Mouse (Mus musculus) gastrocnemius, adult 2 months (tissue): ENCODE data around the gene Olfr481. TPM values are rescaled to one million over a fixed set of nuclear protein-coding genes. Genes with fewer than 3 reads are reported as not detected.

ENCODE experiments used
- DNase-seq: peaks from one replicate; pipeline ENCODE4 v3.0.0; 2022
- H3K27ac ChIP-seq: fragments of 200-600 bp; 2 replicates; pipeline ENCODE4 v1.8.1; 2022; ENCODE audit warnings: mild to moderate bottlenecking
- H3K4me3 ChIP-seq: fragments of 200-600 bp; 2 replicates; pipeline ENCODE4 v1.8.1; 2022; ENCODE audit warnings: mild to moderate bottlenecking, moderate library complexity
- CTCF ChIP-seq: fragments of 200-600 bp; IDR thresholded peaks from 2 replicates; pipeline ENCODE4 v1.8.1; 2022; ENCODE audit warnings: antibody characterized with exemption, mild to moderate bottlenecking, moderate library complexity
- intact Hi-C: fragments of 180-260 bp; cut with DNase I; formaldehyde crosslinking; loops from one replicate; pipeline ENCODE4 v1.15.1; 2025
- long read RNA-seq, 2 experiments: library from polyadenylated mRNA; stranded (forward); transcript quantifications; one replicate each; pipeline ENCODE4 v2.0.0; 2021
- total RNA-seq, 2 experiments: library from RNA; stranded (reverse); gene quantifications; 2 replicates each; pipeline ENCODE4 v1.2.3; 2021

Gene Olfr481
- total RNA-seq, result not detected
- long read RNA-seq, experiment 1, result 0 reads
- long read RNA-seq, experiment 2, result 0 reads

- no peak for DNase-seq
- TF ChIP-seq CTCF, result no peak
- H3K27ac ChIP-seq, result no peak within 1 kb of the TSS
- H3K4me3 ChIP-seq, result no peak within 1 kb of the TSS
- intact Hi-C loops, result no loop called here
These were observed at the start of gene Olfr481 for GRCm38 (mm10) chr7:108079555-108079954. TSS of gene Olfr481 (plus strand) at chr7:108079855.

DNA sequence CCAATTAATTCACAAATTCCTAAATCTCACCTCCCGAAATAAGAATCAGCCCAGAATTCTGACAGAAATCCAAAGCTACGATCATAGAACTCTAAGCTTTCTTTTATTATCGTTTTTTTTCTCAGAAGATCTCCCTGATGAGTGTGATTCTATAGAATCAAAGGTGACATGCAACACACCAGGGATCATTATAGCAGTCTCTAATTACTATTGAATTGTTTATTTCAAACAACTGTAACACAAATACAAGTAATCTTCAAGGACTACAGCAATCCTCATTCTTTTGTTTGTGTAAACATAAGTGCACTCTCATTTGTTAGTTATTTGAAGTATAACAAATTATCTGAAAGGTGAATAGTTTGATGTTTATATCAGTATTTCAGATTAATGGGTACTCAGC, 45.8 kb upstream of the Olfr481 start, which contains the start of gene Olfr478:
Gene Olfr478, minus strand, starts transcription at position 101 of the 400 bp plus-strand sequence.
- Histone ChIP-seq H3K27ac (no peak within 1 kb of the TSS), H3K4me3 (no peak within 1 kb of the TSS)
- intact Hi-C loops, result no loop called here
- TF ChIP-seq CTCF, result no peak
- DNase-seq, result no peak

GRCm38 (mm10) chr7:108050393-108050792, 29.3 kb upstream of the Olfr481 start, which contains the start of gene Olfr479:
TSS of gene Olfr479 (plus strand) at chr7:108050693.
- TF ChIP-seq CTCF, result no peak
- no peak within 1 kb of the TSS for H3K4me3 ChIP-seq
- no peak within 1 kb of the TSS for H3K27ac ChIP-seq
- no peak for DNase-seq
- intact Hi-C loops, result no loop called here

GRCm38 (mm10) chr7:108067246-108067645, 12.4 kb upstream of the Olfr481 start, which contains the start of gene Olfr480:
TSS of gene Olfr480 (minus strand) at chr7:108067346.
- intact Hi-C loops, result no loop called here
- no peak for TF ChIP-seq CTCF
- H3K4me3 ChIP-seq, result no peak within 1 kb of the TSS

DNA sequence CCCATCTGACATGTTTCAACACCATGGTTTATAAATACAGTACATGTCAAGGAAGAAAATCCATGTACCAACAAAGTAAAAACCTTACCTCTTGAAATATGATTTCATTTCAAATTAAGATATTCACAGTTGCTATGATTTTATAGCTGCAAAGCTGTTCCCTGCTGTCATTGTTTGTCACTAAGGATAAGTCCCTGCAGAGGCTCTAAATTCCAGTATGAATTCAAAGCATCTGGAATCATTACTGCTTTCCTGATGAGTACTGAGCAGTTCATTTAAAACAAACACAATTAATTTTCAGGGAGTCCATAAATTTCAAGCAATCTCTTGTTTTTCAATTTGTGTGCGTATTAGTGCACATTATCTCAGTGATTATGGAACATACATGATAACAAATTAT, 17.8 kb downstream of the Olfr481 start, which contains the start of gene Olfr482:
Gene Olfr482, minus strand, starts transcription at position 101 of the 400 bp plus-strand sequence.
- Histone ChIP-seq H3K4me3 (no peak within 1 kb of the TSS), H3K27ac (no peak within 1 kb of the TSS)
- intact Hi-C loops, result no loop called here
- DNase-seq, result no peak
- no peak for TF ChIP-seq CTCF

More at GRCm38 (mm10) chr7:108067246-108067645, 12.4 kb upstream of the Olfr481 start, which contains the start of gene Olfr480:
- H3K27ac ChIP-seq, result no peak within 1 kb of the TSS
- no peak for DNase-seq

- intact Hi-C loops, result no loop called here
- Histone ChIP-seq H3K27ac (no peak within 1 kb of the TSS), H3K4me3 (no peak within 1 kb of the TSS)
- DNase-seq, result no peak
- TF ChIP-seq CTCF, result no peak
These were observed 20.9 kb downstream of the Olfr481 start, which contains the start of gene Olfr483 for GRCm38 (mm10) chr7:108100549-108100948. TSS of gene Olfr483 (plus strand) at chr7:108100849.

GRCm38 (mm10) chr7:108120681-108121080, 41.0 kb downstream of the Olfr481 start:
- Histone ChIP-seq H3K4me3 (no peak overlapping the region), H3K27ac (no peak overlapping the region)
- intact Hi-C loops, result no loop called here
- TF ChIP-seq CTCF, result no peak
- DNase-seq, result no peak

GRCm38 (mm10) chr7:108121416-108121815, 41.8 kb downstream of the Olfr481 start:
- Histone ChIP-seq H3K27ac (no peak overlapping the region), H3K4me3 (no peak overlapping the region)
- DNase-seq, result no peak
- TF ChIP-seq CTCF, result no peak
- intact Hi-C loops, result no loop called here

DNA sequence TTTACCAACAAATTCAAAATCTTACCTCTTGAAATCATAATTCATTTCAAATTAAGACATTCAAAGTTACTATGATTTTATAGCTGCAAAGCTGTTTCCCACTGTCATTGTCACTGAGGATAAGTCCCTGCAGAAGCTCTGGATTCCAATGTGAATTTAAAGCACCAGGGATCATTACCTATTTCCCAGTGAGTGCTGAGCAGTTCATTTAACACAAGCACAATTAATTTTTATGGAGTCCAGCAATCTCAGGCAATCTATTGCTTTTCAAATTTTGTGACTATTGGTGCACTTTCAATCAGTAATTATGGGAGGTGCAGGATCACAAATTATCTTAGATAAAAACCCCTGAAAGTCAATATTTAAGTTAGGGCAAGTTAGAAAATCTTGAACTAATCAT, 47.7 kb downstream of the Olfr481 start, which contains the start of gene Olfr484:
Gene Olfr484, minus strand, starts transcription at position 101 of the 400 bp plus-strand sequence.
- no peak for TF ChIP-seq CTCF
- intact Hi-C loops, result no loop called here
- no peak for DNase-seq
- no peak within 1 kb of the TSS for H3K4me3 ChIP-seq
- no peak within 1 kb of the TSS for H3K27ac ChIP-seq

Other genes starting within 250 kb of the Olfr481 start
- not detected for gene Olfr470, start 232.4 kb upstream of the Olfr481 start, total RNA-seq
- gene Olfr472, start 182.0 kb upstream of the Olfr481 start, total RNA-seq, result not detected
- gene Olfr473, start 149.4 kb upstream of the Olfr481 start, total RNA-seq, result not detected
- gene Olfr474, start 125.2 kb upstream of the Olfr481 start, total RNA-seq, result not detected
- not detected for gene Olfr476, start 115.1 kb upstream of the Olfr481 start, total RNA-seq
- not detected for gene Olfr477, start 93.2 kb upstream of the Olfr481 start, total RNA-seq
- not detected for gene Olfr478, start 45.9 kb upstream of the Olfr481 start, total RNA-seq
- not detected for gene Olfr479, start 29.2 kb upstream of the Olfr481 start, total RNA-seq
- not detected for gene Olfr480, start 12.5 kb upstream of the Olfr481 start, total RNA-seq
- under 1 TPM; 0.64 to 0.81 TPM for gene Olfr482, start 17.7 kb downstream of the Olfr481 start, total RNA-seq
- gene Olfr483, start 21.0 kb downstream of the Olfr481 start, total RNA-seq, result not detected
- not detected for gene Olfr484, start 47.6 kb downstream of the Olfr481 start, total RNA-seq
- gene Olfr485, start 80.0 kb downstream of the Olfr481 start, total RNA-seq, result not detected
- gene Olfr486, start 92.9 kb downstream of the Olfr481 start, total RNA-seq, result not detected
- not detected for gene Olfr487, start 134.8 kb downstream of the Olfr481 start, total RNA-seq
- gene Olfr488, start 178.5 kb downstream of the Olfr481 start, total RNA-seq, result not detected
- gene Olfr490, start 209.1 kb downstream of the Olfr481 start, total RNA-seq, result not detected
- not detected for gene Olfr491, start 233.6 kb downstream of the Olfr481 start, total RNA-seq
- gene Olfr492, start 243.8 kb downstream of the Olfr481 start, total RNA-seq, result not detected